Mouse (Mus musculus): ENCODE data around the gene Eef1akmt3. TPM values are rescaled to one million over a fixed set of nuclear protein-coding genes. Genes with fewer than 3 reads are reported as not detected.

The Eef1akmt3 gene
- polyA plus RNA-seq, 1 experiment from 2014 or later = 0.19 TPM

- Histone ChIP-seq H3K36me3 (ENCODE audit: control insufficient read depth, insufficient read depth, low read length) (no peaks in the 10 kb centered on the region), H3K9ac (ENCODE audit: low read length) (no peak overlapping the region), H3K9me3 (ENCODE audit: control insufficient read depth, low read length) (0 out of 2 replicates have a peak, but pooled peaks cover 3% of the 10 kb centered on the region), H3K4me2 (ENCODE audit: low read depth, severe bottlenecking) (peak overlapping the region; percentile 27; the same call in 1 of the 2 replicates), H3K27me3 (ENCODE audit: control insufficient read depth, insufficient read depth, low read length) (peaks cover 78% of the 10 kb centered on the region), H3K4me1 (ENCODE audit: control insufficient read depth, insufficient read depth, low read length) (peaks cover 26% of the 10 kb centered on the region), H3K4me3 (ENCODE audit: low read depth, low read length) (no peak overlapping the region; the same call in 1 of the 2 replicates), H3K27ac (replicated peaks; ENCODE audit: low read depth, low read length) (no peak overlapping the region)
- 1% methylated on average over 48 of the region's 48 CpGs for WGBS
- no peak for ATAC-seq (ENCODE audit: insufficient number of reproducible peaks, low FRiP score, low TSS enrichment, low read depth)
- DNase-seq (ENCODE audit: low spot score) = no peak
Observed at GRCm38 (mm10) chr10:127080901-127081780, 39.8 kb upstream of the Eef1akmt3 start.

GRCm38 (mm10) chr10:127079665-127080391 lies 38.5 kb upstream of the Eef1akmt3 start:
- ATAC-seq (ENCODE audit: insufficient number of reproducible peaks, low FRiP score, low TSS enrichment, low read depth) (no peak), DNase-seq (ENCODE audit: low spot score) (peak; percentile 48)
- Histone ChIP-seq H3K27me3 (ENCODE audit: control insufficient read depth, insufficient read depth, low read length) (peaks cover 79% of the 10 kb centered on the region), H3K9me3 (ENCODE audit: control insufficient read depth, low read length) (0 out of 2 replicates have a peak, but pooled peaks cover 3% of the 10 kb centered on the region), H3K27ac (replicated peaks; ENCODE audit: low read depth, low read length) (no peak overlapping the region), H3K4me1 (ENCODE audit: control insufficient read depth, insufficient read depth, low read length) (peaks cover 26% of the 10 kb centered on the region), H3K4me3 (ENCODE audit: low read depth, low read length) (peak overlapping the region; percentile 43), H3K9ac (ENCODE audit: low read length) (peak overlapping the region; percentile 43), H3K4me2 (ENCODE audit: low read depth, severe bottlenecking) (peak overlapping the region; percentile 92), H3K36me3 (ENCODE audit: control insufficient read depth, insufficient read depth, low read length) (no peaks in the 10 kb centered on the region)
- WGBS = 1% methylated on average over 62 of the region's 70 CpGs

- Histone ChIP-seq H3K36me3 (ENCODE audit: control insufficient read depth, insufficient read depth, low read length) (no peaks in the 10 kb centered on the region), H3K4me1 (ENCODE audit: control insufficient read depth, insufficient read depth, low read length) (peaks cover 26% of the 10 kb centered on the region), H3K4me3 (ENCODE audit: low read depth, low read length) (peak overlapping the region; percentile 43), H3K9ac (ENCODE audit: low read length) (peak overlapping the region; percentile 43), H3K4me2 (ENCODE audit: low read depth, severe bottlenecking) (peak overlapping the region; percentile 92), H3K27ac (replicated peaks; ENCODE audit: low read depth, low read length) (no peak overlapping the region), H3K9me3 (ENCODE audit: control insufficient read depth, low read length) (0 out of 2 replicates have a peak, but pooled peaks cover 3% of the 10 kb centered on the region), H3K27me3 (ENCODE audit: control insufficient read depth, insufficient read depth, low read length) (peaks cover 73% of the 10 kb centered on the region)
- DNase-seq (ENCODE audit: low spot score) = peak; percentile 74
- WGBS = under 1% methylated on average over 35 of the region's 49 CpGs
- peak; percentile 7; the same call in 1 of the 2 replicates for ATAC-seq (ENCODE audit: insufficient number of reproducible peaks, low FRiP score, low TSS enrichment, low read depth)
Observed at GRCm38 (mm10) chr10:127078677-127079575, 37.6 kb upstream of the Eef1akmt3 start.

GRCm38 (mm10) chr10:127078001-127078676 lies 36.8 kb upstream of the Eef1akmt3 start:
- Histone ChIP-seq H3K36me3 (ENCODE audit: control insufficient read depth, insufficient read depth, low read length) (no peaks in the 10 kb centered on the region), H3K9ac (ENCODE audit: low read length) (no peak overlapping the region), H3K27me3 (ENCODE audit: control insufficient read depth, insufficient read depth, low read length) (peaks cover 65% of the 10 kb centered on the region), H3K4me3 (ENCODE audit: low read depth, low read length) (peak overlapping the region; percentile 43), H3K27ac (replicated peaks; ENCODE audit: low read depth, low read length) (no peak overlapping the region), H3K4me1 (ENCODE audit: control insufficient read depth, insufficient read depth, low read length) (peaks cover 26% of the 10 kb centered on the region), H3K9me3 (ENCODE audit: control insufficient read depth, low read length) (0 out of 2 replicates have a peak, but pooled peaks cover 3% of the 10 kb centered on the region), H3K4me2 (ENCODE audit: low read depth, severe bottlenecking) (peak overlapping the region; percentile 92; the same call in 1 of the 2 replicates)
- DNase-seq (ENCODE audit: low spot score) (no peak), ATAC-seq (ENCODE audit: insufficient number of reproducible peaks, low FRiP score, low TSS enrichment, low read depth) (0 out of 2 replicates have a peak, but pooled peaks have one; percentile 32)
- 3% methylated on average over 12 of the region's 12 CpGs for WGBS

- under 1% methylated on average over 10 of the region's 10 CpGs for WGBS
- no peak overlapping the region for H3K9ac ChIP-seq (ENCODE audit: low read length)
- no peak for ATAC-seq (ENCODE audit: insufficient number of reproducible peaks, low FRiP score, low TSS enrichment, low read depth)
- no peak overlapping the region for H3K27ac ChIP-seq (replicated peaks; ENCODE audit: low read depth, low read length)
- H3K4me2 ChIP-seq (ENCODE audit: low read depth, severe bottlenecking) = no peak overlapping the region
- DNase-seq (ENCODE audit: low spot score) = no peak
- H3K27me3 ChIP-seq (ENCODE audit: control insufficient read depth, insufficient read depth, low read length) = peaks cover 59% of the 10 kb centered on the region
- H3K4me1 ChIP-seq (ENCODE audit: control insufficient read depth, insufficient read depth, low read length) = peaks cover 26% of the 10 kb centered on the region
- no peaks in the 10 kb centered on the region for H3K36me3 ChIP-seq (ENCODE audit: control insufficient read depth, insufficient read depth, low read length)
- H3K9me3 ChIP-seq (ENCODE audit: control insufficient read depth, low read length) = 0 out of 2 replicates have a peak, but pooled peaks cover 3% of the 10 kb centered on the region
- no peak overlapping the region for H3K4me3 ChIP-seq (ENCODE audit: low read depth, low read length)
Observed at GRCm38 (mm10) chr10:127077515-127077914, 36.2 kb upstream of the Eef1akmt3 start.

GRCm38 (mm10) chr10:127076082-127076481 lies 34.8 kb upstream of the Eef1akmt3 start:
- peaks cover 45% of the 10 kb centered on the region for H3K27me3 ChIP-seq (ENCODE audit: control insufficient read depth, insufficient read depth, low read length)
- H3K9ac ChIP-seq (ENCODE audit: low read length) = no peak overlapping the region
- H3K4me2 ChIP-seq (ENCODE audit: low read depth, severe bottlenecking) = no peak overlapping the region
- 32% methylated on average over 4 of the region's 4 CpGs for WGBS
- no peak overlapping the region for H3K27ac ChIP-seq (replicated peaks; ENCODE audit: low read depth, low read length)
- 0 out of 2 replicates have a peak, but pooled peaks cover 3% of the 10 kb centered on the region for H3K9me3 ChIP-seq (ENCODE audit: control insufficient read depth, low read length)
- H3K36me3 ChIP-seq (ENCODE audit: control insufficient read depth, insufficient read depth, low read length) = no peaks in the 10 kb centered on the region
- ATAC-seq (ENCODE audit: insufficient number of reproducible peaks, low FRiP score, low TSS enrichment, low read depth) = no peak
- peaks cover 21% of the 10 kb centered on the region for H3K4me1 ChIP-seq (ENCODE audit: control insufficient read depth, insufficient read depth, low read length)
- no peak overlapping the region for H3K4me3 ChIP-seq (ENCODE audit: low read depth, low read length)
- no peak for DNase-seq (ENCODE audit: low spot score)

- Histone ChIP-seq H3K9me3 (ENCODE audit: control insufficient read depth, low read length) (0 out of 2 replicates have a peak, but pooled peaks cover 3% of the 10 kb centered on the region), H3K4me3 (ENCODE audit: low read depth, low read length) (no peak overlapping the region), H3K27me3 (ENCODE audit: control insufficient read depth, insufficient read depth, low read length) (peaks cover 40% of the 10 kb centered on the region), H3K9ac (ENCODE audit: low read length) (no peak overlapping the region), H3K4me1 (ENCODE audit: control insufficient read depth, insufficient read depth, low read length) (peaks cover 19% of the 10 kb centered on the region), H3K27ac (replicated peaks; ENCODE audit: low read depth, low read length) (no peak overlapping the region), H3K4me2 (ENCODE audit: low read depth, severe bottlenecking) (no peak overlapping the region), H3K36me3 (ENCODE audit: control insufficient read depth, insufficient read depth, low read length) (no peaks in the 10 kb centered on the region)
- ATAC-seq (ENCODE audit: insufficient number of reproducible peaks, low FRiP score, low TSS enrichment, low read depth) = no peak
- WGBS = 71% methylated on average over 8 of the region's 8 CpGs
- no peak for DNase-seq (ENCODE audit: low spot score)
Observed at GRCm38 (mm10) chr10:127075651-127076050, 34.3 kb upstream of the Eef1akmt3 start.
